Mouse (Mus musculus) liver, embryonic 14.5 days (tissue): Measurements from ENCODE around the gene Magee2.
"Not testable (repeated sequence)": the region's sequence is repeated elsewhere in the genome, so short reads cannot be mapped to it uniquely, and the experiment has no call there.

Experiments used
- CTCF ChIP-seq: IDR thresholded peaks from 2 replicates; pipeline ENCODE4 v1.5.1; 2016; ENCODE audit warnings: antibody characterized with exemption, low read depth, control low read depth
- EP300 ChIP-seq: IDR thresholded peaks from 2 replicates; pipeline ENCODE4 v1.6.1; 2016; ENCODE audit warnings: antibody characterized with exemption, low read depth

GRCm38 (mm10) chrX:104816987-104817386 is 40.1 kb downstream of the Magee2 start:
- not testable (repeated sequence) for TF ChIP-seq CTCF, EP300
